Mouse (Mus musculus) liver, adult 2 months (tissue): Measurements from ENCODE around the gene Lamtor4. TPM values are rescaled to one million over a fixed set of nuclear protein-coding genes. Genes with fewer than 3 reads are reported as not detected.

ENCODE experiments used
- DNase-seq: peaks from one replicate; pipeline ENCODE4 v3.0.0-alpha.2; 2011; ENCODE audit warnings: low read depth, low spot score; ENCODE audit errors: extremely low read depth
- H3K27ac ChIP-seq: fragments of 200-500 bp; replicated peaks from 2 replicates; pipeline ENCODE4 v1.5.1; 2012; ENCODE audit warnings: low read depth, mild to moderate bottlenecking, control low read depth, inconsistent platforms, low read length; ENCODE audit not compliant: insufficient read depth
- H3K27me3 ChIP-seq: fragments of 200-500 bp; 2 replicates; pipeline ENCODE4 v1.6.1; 2012; ENCODE audit warnings: mild to moderate bottlenecking, moderate library complexity, low read length, inconsistent platforms; ENCODE audit not compliant: control insufficient read depth, insufficient read depth
- H3K36me3 ChIP-seq: fragments of 200-500 bp; 2 replicates; pipeline ENCODE4 v1.6.1; 2012; ENCODE audit warnings: low read length, inconsistent platforms; ENCODE audit not compliant: control insufficient read depth, insufficient read depth
- H3K4me1 ChIP-seq: fragments of 200-500 bp; 2 replicates; pipeline ENCODE4 v1.6.1; 2011; ENCODE audit warnings: low read length; ENCODE audit not compliant: control insufficient read depth, insufficient read depth
- H3K4me3 ChIP-seq: fragments of 200-500 bp; 2 replicates; pipeline ENCODE4 v1.5.1; 2011; ENCODE audit warnings: low read depth, mild to moderate bottlenecking, control low read depth, low read length, moderate library complexity; ENCODE audit not compliant: insufficient read depth
- H3K79me2 ChIP-seq: fragments of 200-500 bp; 2 replicates; pipeline ENCODE4 v1.6.1; 2012; ENCODE audit warnings: inconsistent platforms, mild to moderate bottlenecking, low read length, moderate library complexity; ENCODE audit not compliant: control insufficient read depth, insufficient read depth
- H3K9ac ChIP-seq: fragments of 200-500 bp; 2 replicates; pipeline ENCODE4 v1.6.1; 2012; ENCODE audit warnings: low read depth, mild to moderate bottlenecking, control low read depth, inconsistent platforms, low read length
- CTCF ChIP-seq: fragments of 200-500 bp; IDR thresholded peaks from 2 replicates; pipeline ENCODE4 v1.5.1; 2011; ENCODE audit warnings: low read depth, low read length, control low read depth
- POLR2A ChIP-seq: fragments of 200-500 bp; IDR thresholded peaks from 2 replicates; pipeline ENCODE4 v1.6.1; 2011; ENCODE audit warnings: low read length, control low read depth; ENCODE audit not compliant: insufficient read depth; ENCODE audit errors: extremely low read depth
- WGBS: fragments of 180-500 bp; shearing (Covaris S2); methylation state at CpG from one replicate; pipeline ENCODE4 v1.1.7; 2018; 5-methylcytosine and 5-hydroxymethylcytosine counted together
- polyA plus RNA-seq: library from polyadenylated mRNA; depleted of rRNA; stranded (reverse); fragments of >200 nt; gene quantifications from 2 replicates; pipeline ENCODE4 v1.2.3, GENCODE M21; 2012
- total RNA-seq: library from RNA; depleted of rRNA; stranded (reverse); fragments of >200 nt; gene quantifications from 2 replicates; pipeline ENCODE4 v1.2.3, GENCODE M21; 2014

Lamtor4 gene
- total and polyA plus RNA-seq, 2 experiments, result 105 to 177 TPM

GRCm38 (mm10) chr5:138223287-138223686 is 32.0 kb upstream of the Lamtor4 start:
- H3K4me1 ChIP-seq, result no peaks in the 10 kb centered on the region
- TF ChIP-seq POLR2A (no peak), CTCF (no peak)
- no peak overlapping the region for H3K9ac ChIP-seq
- no peaks in the 10 kb centered on the region for H3K27me3 ChIP-seq
- H3K4me3 ChIP-seq, result no peak overlapping the region
- WGBS, result 44% methylated on average over 3 of the region's 3 CpGs
- DNase-seq, result no peak
- no peaks in the 10 kb centered on the region for H3K79me2 ChIP-seq
- H3K36me3 ChIP-seq, result no peaks in the 10 kb centered on the region
- H3K27ac ChIP-seq, result no peak overlapping the region

DNA sequence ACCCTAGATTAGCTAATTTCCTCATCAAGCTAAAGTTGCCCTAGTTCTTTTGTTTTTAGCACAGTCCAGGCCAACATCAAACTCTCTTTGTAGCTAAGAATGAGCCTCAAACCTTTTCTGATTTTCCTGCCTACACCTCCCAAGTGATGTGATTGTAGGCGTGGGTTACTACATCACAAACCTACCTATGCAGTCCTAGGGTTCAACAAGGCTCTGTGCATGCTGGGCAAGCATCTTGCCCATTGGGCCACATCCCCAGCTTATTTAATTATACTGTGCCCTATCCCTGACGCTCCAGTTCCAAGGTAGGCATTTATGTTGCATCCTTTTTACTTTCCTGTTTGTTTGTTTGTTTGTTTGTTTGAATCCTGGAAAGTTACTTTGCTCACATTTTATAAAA is 29.6 kb upstream of the Lamtor4 start, which contains the start of gene Nxpe5:
Nxpe5 (plus strand) TSS at position 199 of the 400 bp plus-strand sequence.
- WGBS, result 59% methylated on average over 2 of the region's 2 CpGs
- no peak within 1 kb of the TSS for H3K9ac ChIP-seq
- no peak within 1 kb of the TSS for H3K4me3 ChIP-seq
- no peaks in the 10 kb centered on the region for H3K4me1 ChIP-seq
- TF ChIP-seq CTCF (no peak), POLR2A (no peak)
- no peaks in the 10 kb centered on the region for H3K36me3 ChIP-seq
- no peak within 1 kb of the TSS for H3K27ac ChIP-seq
- DNase-seq, result no peak
- H3K27me3 ChIP-seq, result no peaks in the 10 kb centered on the region
- no peaks in the 10 kb centered on the region for H3K79me2 ChIP-seq

DNA sequence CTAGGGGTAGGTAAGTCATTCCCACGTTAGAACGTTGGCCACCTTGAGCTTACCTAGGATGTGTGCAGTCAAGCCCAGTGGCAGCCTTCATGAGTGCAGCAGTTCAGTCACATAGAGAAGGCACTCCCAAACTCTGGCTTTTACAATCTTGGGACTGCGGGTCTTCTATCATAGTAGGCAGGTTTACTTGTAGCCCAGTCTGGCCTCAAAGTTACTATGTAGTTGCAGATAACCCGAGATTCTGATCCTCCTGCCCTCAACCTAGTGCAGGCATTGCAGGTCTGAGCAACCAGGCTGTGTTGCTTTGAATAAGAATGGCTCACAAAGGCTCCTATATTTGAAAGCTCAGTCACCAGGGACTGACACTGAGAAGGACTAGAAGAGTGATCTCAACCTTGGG is 28.8 kb upstream of the Lamtor4 start:
- H3K36me3 ChIP-seq, result no peaks in the 10 kb centered on the region
- no peak overlapping the region for H3K27ac ChIP-seq
- no peak for DNase-seq
- no peaks in the 10 kb centered on the region for H3K79me2 ChIP-seq
- TF ChIP-seq POLR2A (no peak), CTCF (no peak)
- no peaks in the 10 kb centered on the region for H3K4me1 ChIP-seq
- H3K27me3 ChIP-seq, result no peaks in the 10 kb centered on the region
- 83% methylated on average over 4 of the region's 4 CpGs for whole genome bisulfite sequencing
- no peak overlapping the region for H3K9ac ChIP-seq
- H3K4me3 ChIP-seq, result no peak overlapping the region

GRCm38 (mm10) chr5:138227367-138227766 is 27.9 kb upstream of the Lamtor4 start:
- H3K27ac ChIP-seq, result no peak overlapping the region
- H3K36me3 ChIP-seq, result no peaks in the 10 kb centered on the region
- peak; percentile 8 for DNase-seq
- no peaks in the 10 kb centered on the region for H3K79me2 ChIP-seq
- H3K9ac ChIP-seq, result no peak overlapping the region
- no peaks in the 10 kb centered on the region for H3K27me3 ChIP-seq
- 59% methylated on average over 2 of the region's 2 CpGs for WGBS
- H3K4me3 ChIP-seq, result no peak overlapping the region
- H3K4me1 ChIP-seq, result no peaks in the 10 kb centered on the region
- no peak for TF ChIP-seq POLR2A
- no peak for TF ChIP-seq CTCF

- Histone ChIP-seq H3K4me3 (no peak overlapping the region), H3K36me3 (no peaks in the 10 kb centered on the region), H3K27ac (no peak overlapping the region), H3K79me2 (no peaks in the 10 kb centered on the region), H3K27me3 (no peaks in the 10 kb centered on the region), H3K4me1 (no peaks in the 10 kb centered on the region), H3K9ac (no peak overlapping the region)
- TF ChIP-seq CTCF (peak; percentile 78), POLR2A (no peak)
- DNase-seq, result peak; percentile 16
- 49% methylated on average over 3 of the region's 3 CpGs for whole genome bisulfite sequencing
Observed at GRCm38 (mm10) chr5:138228026-138228425, 27.3 kb upstream of the Lamtor4 start.

- no peak overlapping the region for H3K9ac ChIP-seq
- no peak for DNase-seq
- H3K4me1 ChIP-seq, result no peaks in the 10 kb centered on the region
- no peak overlapping the region for H3K27ac ChIP-seq
- TF ChIP-seq POLR2A (no peak), CTCF (no peak)
- no peaks in the 10 kb centered on the region for H3K79me2 ChIP-seq
- H3K36me3 ChIP-seq, result no peaks in the 10 kb centered on the region
- no peak overlapping the region for H3K4me3 ChIP-seq
- H3K27me3 ChIP-seq, result no peaks in the 10 kb centered on the region
- WGBS, result 81% methylated on average over 3 of the region's 3 CpGs
Observed at GRCm38 (mm10) chr5:138229511-138229910, 25.8 kb upstream of the Lamtor4 start.
